Mouse (Mus musculus): Measurements from ENCODE around the gene Olfr845.

Gene Olfr845

GRCm38 (mm10) chr9:19336157-19336556 lies at the start of gene Olfr845:
Olfr845 (plus strand) TSS chr9:19336457.
- no peak for DNase-seq

DNA sequence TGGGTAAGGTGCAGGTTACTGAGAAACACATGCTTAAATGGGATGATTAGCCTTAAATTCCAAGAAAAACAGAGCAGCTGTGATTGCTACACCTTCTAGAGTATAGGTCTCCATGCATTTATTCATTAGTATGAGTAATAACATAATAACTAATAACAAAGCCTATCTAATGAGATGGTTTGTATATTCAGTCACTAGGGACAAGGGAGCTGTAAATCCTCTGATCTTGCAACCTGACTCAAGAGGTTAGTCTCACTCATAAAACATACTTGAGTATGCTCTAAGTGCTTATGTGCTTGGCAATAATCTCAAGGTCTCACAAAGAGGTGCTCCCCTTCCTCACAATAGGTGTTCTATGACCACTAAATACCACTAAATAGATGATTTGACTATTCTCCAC lies 20.2 kb upstream of the Olfr845 start, which contains the start of gene Olfr844:
Olfr844 (plus strand) TSS at position 301 of the 400 bp plus-strand sequence.
- DNase-seq: no peak

DNA sequence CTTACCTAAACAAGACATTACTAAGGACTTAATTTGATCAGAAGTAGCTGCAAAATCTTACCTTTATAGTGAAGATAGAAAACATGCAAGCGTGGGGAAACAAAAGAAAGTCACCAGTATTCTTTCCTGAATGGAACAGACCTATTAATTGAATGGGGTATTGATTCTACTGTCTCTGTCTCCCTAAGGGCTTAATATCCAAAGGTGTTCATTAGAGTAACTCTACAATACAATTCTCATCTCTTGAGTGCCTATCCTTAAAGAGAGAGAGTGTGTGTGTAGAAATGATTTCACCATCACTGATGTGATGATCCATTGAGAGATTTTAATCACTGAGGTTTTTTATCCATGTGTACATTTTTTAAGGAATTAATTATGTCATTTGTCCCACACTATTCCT lies 27.6 kb downstream of the Olfr845 start, which contains the start of gene Olfr846:
Olfr846 (minus strand) TSS at position 101 of the 400 bp plus-strand sequence.
- no peak for DNase-seq

GRCm38 (mm10) chr9:19378569-19378968 lies 42.3 kb downstream of the Olfr845 start, which contains the start of gene Olfr847:
Olfr847 (minus strand) TSS chr9:19378669.
- DNase-seq: no peak
